Mouse (Mus musculus) embryonic fibroblast, embryonic 13.5 days (primary cell): ENCODE results near the gene Ablim1. TPM values are rescaled to one million over a fixed set of nuclear protein-coding genes. Genes with fewer than 3 reads are reported as not detected.

Experiments
- H3K27ac ChIP-seq: 2 replicates; pipeline ENCODE4 v1.5.1; 2012; ENCODE audit warnings: low read length, control low read depth, inconsistent platforms; ENCODE audit not compliant: insufficient read depth
- H3K4me1 ChIP-seq: 2 replicates; pipeline ENCODE4 v1.6.1; 2011; ENCODE audit warnings: low read length; ENCODE audit not compliant: control insufficient read depth, insufficient read depth
- H3K4me3 ChIP-seq: 2 replicates; pipeline ENCODE4 v1.5.1; 2011; ENCODE audit warnings: mild to moderate bottlenecking, control low read depth, low read length; ENCODE audit not compliant: insufficient read depth
- CTCF ChIP-seq: IDR thresholded peaks from 2 replicates; pipeline ENCODE4 v1.5.1; 2011; ENCODE audit warnings: mild to moderate bottlenecking, control low read depth, low read length, moderate library complexity, borderline replicate concordance; ENCODE audit not compliant: insufficient read depth
- POLR2A ChIP-seq: IDR thresholded peaks from 2 replicates; pipeline ENCODE4 v1.6.1; 2011; ENCODE audit warnings: low read depth, mild to moderate bottlenecking, control low read depth, low read length, moderate library complexity
- polyA plus RNA-seq: library from polyadenylated mRNA; stranded (reverse); fragments of >200 nt; gene quantifications from 2 replicates; pipeline ENCODE4 v1.2.4, GENCODE M21; 2011; ENCODE audit warnings: low read depth; ENCODE audit not compliant: missing spikeins, insufficient read length

Gene Ablim1
- polyA plus RNA-seq, 1 experiment: 24.0 TPM

- Histone ChIP-seq H3K4me1 (peaks cover 9% of the 10 kb centered on the region), H3K4me3 (no peak overlapping the region), H3K27ac (no peak overlapping the region)
- TF ChIP-seq CTCF (no peak), POLR2A (no peak)
These were observed 193.7 kb downstream of the Ablim1 start for GRCm38 (mm10) chr19:57121036-57121435.

DNA sequence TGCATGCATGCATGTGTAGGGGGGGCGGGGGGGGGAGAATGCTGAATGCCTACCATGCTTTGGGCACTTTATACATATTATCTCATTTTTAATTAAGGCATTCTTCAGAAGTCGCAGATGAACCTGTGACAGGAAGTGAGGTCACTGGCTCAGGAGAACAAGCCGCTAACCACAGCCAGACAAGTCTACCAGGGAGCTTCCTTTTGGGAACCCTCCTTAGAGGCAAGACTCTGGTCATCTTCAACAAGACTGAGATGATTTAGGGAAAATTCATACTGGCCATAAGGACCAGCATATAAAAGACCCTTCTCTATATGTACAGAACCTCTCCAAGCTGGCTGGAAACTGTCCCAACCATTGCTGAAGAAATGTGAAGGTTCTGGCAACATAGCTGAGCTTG lies 195.1 kb downstream of the Ablim1 start:
- Histone ChIP-seq H3K27ac (no peak overlapping the region), H3K4me1 (peaks cover 9% of the 10 kb centered on the region), H3K4me3 (no peak overlapping the region)
- no peak for TF ChIP-seq POLR2A
- no peak for TF ChIP-seq CTCF

- Histone ChIP-seq H3K27ac (peak overlapping the region; percentile 66), H3K4me3 (peak overlapping the region; percentile 6; the same call in 1 of the 2 replicates), H3K4me1 (peaks cover 9% of the 10 kb centered on the region)
- TF ChIP-seq POLR2A (peak; percentile 76), CTCF (no peak)
These were observed 195.7 kb downstream of the Ablim1 start for GRCm38 (mm10) chr19:57118785-57119565.

- H3K4me3 ChIP-seq: no peak overlapping the region
- TF ChIP-seq CTCF: no peak
- TF ChIP-seq POLR2A: no peak
These were observed 197.0 kb downstream of the Ablim1 start for GRCm38 (mm10) chr19:57117751-57118150.

GRCm38 (mm10) chr19:57116871-57117501 lies 197.7 kb downstream of the Ablim1 start:
- no peak overlapping the region for H3K4me3 ChIP-seq

More at GRCm38 (mm10) chr19:57117751-57118150, 197.0 kb downstream of the Ablim1 start:
- Histone ChIP-seq H3K4me1 (peaks cover 9% of the 10 kb centered on the region), H3K27ac (no peak overlapping the region)

DNA sequence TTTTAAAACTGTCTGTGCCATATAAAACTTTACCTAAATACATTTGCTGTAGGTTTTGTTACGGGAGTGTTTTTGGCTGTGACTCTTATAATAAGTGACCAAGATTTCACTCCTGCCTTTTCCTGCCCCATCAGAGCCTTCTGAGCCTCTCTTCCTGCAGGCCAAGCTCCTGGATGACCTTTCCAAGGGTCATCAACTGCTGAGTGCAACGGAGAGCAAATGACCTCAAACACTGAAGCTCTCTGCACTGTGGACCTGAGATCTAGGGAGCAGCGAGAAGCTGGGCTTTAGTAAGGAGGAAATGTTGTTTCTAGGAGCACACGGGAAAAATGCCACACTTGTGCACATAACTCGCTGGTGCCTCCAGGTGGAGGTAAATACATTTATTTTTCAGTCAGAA lies 199.0 kb downstream of the Ablim1 start:
- TF ChIP-seq POLR2A (no peak), CTCF (no peak)
- H3K27ac ChIP-seq: no peak overlapping the region
- H3K4me1 ChIP-seq: peaks cover 9% of the 10 kb centered on the region
- no peak overlapping the region for H3K4me3 ChIP-seq

More at GRCm38 (mm10) chr19:57116871-57117501, 197.7 kb downstream of the Ablim1 start:
- Histone ChIP-seq H3K4me1 (peaks cover 9% of the 10 kb centered on the region), H3K27ac (no peak overlapping the region)
- TF ChIP-seq POLR2A (no peak), CTCF (no peak)

DNA sequence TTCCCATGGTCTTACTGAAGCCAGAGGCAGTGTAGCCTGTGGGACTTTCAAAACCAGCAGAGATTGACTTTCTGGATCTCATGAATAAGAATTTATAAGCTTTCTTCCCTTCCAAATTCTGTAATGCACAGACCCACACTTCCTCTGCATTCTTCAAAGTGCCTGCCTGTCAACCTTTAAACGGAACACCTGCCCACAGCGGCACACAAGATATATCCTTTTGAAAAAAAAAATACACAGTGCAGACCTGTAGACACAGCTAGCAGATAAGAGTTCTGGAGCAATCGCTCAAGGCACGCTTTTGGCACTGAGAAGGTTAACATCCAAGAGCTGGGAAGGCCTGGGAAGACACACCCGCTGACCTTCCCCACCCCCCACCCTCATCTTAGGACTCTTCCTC lies 199.8 kb downstream of the Ablim1 start:
- TF ChIP-seq POLR2A (no peak), CTCF (no peak)
- Histone ChIP-seq H3K4me3 (no peak overlapping the region), H3K4me1 (peaks cover 10% of the 10 kb centered on the region), H3K27ac (no peak overlapping the region)

DNA sequence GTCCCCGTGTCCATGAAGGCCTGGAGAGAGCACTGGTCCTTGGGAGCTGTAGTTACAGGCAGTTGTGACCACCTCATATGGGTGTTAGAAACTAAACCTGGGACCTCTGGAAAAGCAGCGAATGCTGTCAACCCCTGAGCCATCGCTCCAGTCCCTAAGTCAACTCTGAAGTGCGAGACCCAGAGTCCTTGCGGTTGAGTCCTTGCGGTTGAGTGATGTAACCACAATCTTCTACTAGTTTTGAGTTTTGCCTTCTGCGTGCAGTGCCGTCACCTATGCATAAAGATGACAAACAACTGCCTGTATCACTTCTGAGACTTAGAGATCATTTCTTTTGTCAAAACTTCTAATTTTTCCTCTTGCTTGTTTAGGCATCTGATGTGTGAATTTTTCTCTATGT lies 200.7 kb downstream of the Ablim1 start:
- no peak overlapping the region for H3K4me3 ChIP-seq
- TF ChIP-seq CTCF (no peak), POLR2A (no peak)
- no peak overlapping the region for H3K27ac ChIP-seq
- peaks cover 3% of the 10 kb centered on the region; the same call in 1 of the 2 replicates for H3K4me1 ChIP-seq

DNA sequence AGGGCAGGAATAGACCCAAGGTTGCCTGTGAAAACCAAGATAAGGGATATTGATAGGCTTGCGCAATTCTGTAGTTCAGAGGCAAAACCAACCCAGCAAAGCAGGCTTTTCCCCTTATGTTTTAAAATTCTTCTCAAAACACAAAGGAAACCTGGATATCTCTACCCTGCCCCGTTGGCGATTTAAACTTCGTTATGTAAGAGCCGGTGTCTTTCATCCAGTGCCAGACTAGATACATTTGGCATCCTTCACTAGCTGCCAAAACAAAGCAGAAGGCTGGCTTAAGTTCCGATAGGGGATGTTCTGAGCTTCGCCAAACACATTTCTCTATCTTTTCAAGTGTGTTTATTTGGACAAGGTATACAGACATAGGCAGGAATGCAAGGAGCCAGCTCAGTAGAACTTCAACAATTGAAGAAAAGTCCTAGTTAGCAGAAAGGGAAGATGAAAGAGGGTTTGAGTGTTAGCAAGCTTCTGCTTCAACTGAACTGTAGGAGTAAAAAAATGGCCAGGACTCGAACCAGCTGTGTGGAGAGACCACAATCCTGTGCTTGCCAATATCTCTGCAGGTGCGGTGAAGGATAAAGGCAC lies 201.8 kb downstream of the Ablim1 start:
- TF ChIP-seq CTCF (no peak), POLR2A (no peak)
- no peak overlapping the region for H3K27ac ChIP-seq
- H3K4me1 ChIP-seq: 0 out of 2 replicates have a peak, but pooled peaks cover 2% of the 10 kb centered on the region
- no peak overlapping the region for H3K4me3 ChIP-seq

GRCm38 (mm10) chr19:57112231-57112815 lies 202.4 kb downstream of the Ablim1 start:
- Histone ChIP-seq H3K4me1 (0 out of 2 replicates have a peak, but pooled peaks cover 2% of the 10 kb centered on the region), H3K4me3 (no peak overlapping the region), H3K27ac (no peak overlapping the region)
- TF ChIP-seq POLR2A: no peak
- no peak for TF ChIP-seq CTCF
